Mouse (Mus musculus) left cerebral cortex, adult 2 months (tissue): Measurements from ENCODE around the gene Guca2a. TPM values are rescaled to one million over a fixed set of nuclear protein-coding genes. Genes with fewer than 3 reads are reported as not detected.

Experiments used
- DNase-seq, 2 experiments: peaks; one replicate each; pipeline ENCODE4 v3.0.0; 2021 to 2022; ENCODE audit warnings: low spot score in 2 of 2, mixed read lengths in 1 of 2; ENCODE audit errors: extremely low spot score in 1 of 2
- H3K27ac ChIP-seq: fragments of 200-600 bp; 2 replicates; pipeline ENCODE4 v1.8.1; 2022
- H3K4me3 ChIP-seq: fragments of 200-600 bp; 2 replicates; pipeline ENCODE4 v1.8.1; 2022
- CTCF ChIP-seq: fragments of 200-600 bp; IDR thresholded peaks from 2 replicates; pipeline ENCODE4 v1.8.1; 2022; ENCODE audit warnings: antibody characterized with exemption, mild to moderate bottlenecking, moderate library complexity
- intact Hi-C: fragments of 180-260 bp; cut with DNase I; formaldehyde crosslinking; loops from one replicate; pipeline ENCODE4 v1.15.1; 2025
- total RNA-seq, 2 experiments: library from RNA; stranded (reverse); gene quantifications; 2 replicates each; pipeline ENCODE4 v1.2.3; 2021

The Guca2a gene
- total RNA-seq, 2 experiments from 2014 or later, result not detected

GRCm38 (mm10) chr4:119670210-119670555, 32.7 kb downstream of the Guca2a start:
- TF ChIP-seq CTCF, result no peak
- intact Hi-C loops, result no loop called here
- no peak for DNase-seq
- Histone ChIP-seq H3K4me3 (no peak overlapping the region), H3K27ac (no peak overlapping the region)

GRCm38 (mm10) chr4:119670736-119671135, 33.2 kb downstream of the Guca2a start:
- Histone ChIP-seq H3K4me3 (no peak overlapping the region), H3K27ac (no peak overlapping the region)
- DNase-seq, result no peak
- intact Hi-C loops, result no loop called here
- no peak for TF ChIP-seq CTCF

GRCm38 (mm10) chr4:119671164-119671563, 33.7 kb downstream of the Guca2a start:
- no peak for DNase-seq

GRCm38 (mm10) chr4:119672685-119673084, 35.2 kb downstream of the Guca2a start:
- intact Hi-C loops, result no loop called here
- Histone ChIP-seq H3K27ac (no peak overlapping the region), H3K4me3 (no peak overlapping the region)
- no peak for DNase-seq
- peak; percentile 35 for TF ChIP-seq CTCF

More at GRCm38 (mm10) chr4:119671164-119671563, 33.7 kb downstream of the Guca2a start:
- no peak overlapping the region for H3K27ac ChIP-seq
- intact Hi-C loops, result no loop called here
- H3K4me3 ChIP-seq, result no peak overlapping the region
- no peak for TF ChIP-seq CTCF

GRCm38 (mm10) chr4:119682596-119682995, 45.1 kb downstream of the Guca2a start:
- DNase-seq, result no peak

GRCm38 (mm10) chr4:119685746-119686145, 48.2 kb downstream of the Guca2a start:
- no peak overlapping the region for H3K4me3 ChIP-seq
- no peak for TF ChIP-seq CTCF
- intact Hi-C loops, result no loop called here

More at GRCm38 (mm10) chr4:119682596-119682995, 45.1 kb downstream of the Guca2a start:
- intact Hi-C loops, result no loop called here
- H3K27ac ChIP-seq, result no peak overlapping the region
- no peak overlapping the region for H3K4me3 ChIP-seq
- TF ChIP-seq CTCF, result no peak

More at GRCm38 (mm10) chr4:119685746-119686145, 48.2 kb downstream of the Guca2a start:
- H3K27ac ChIP-seq, result no peak overlapping the region
- DNase-seq, result no peak

Other genes with a start within 250 kb of the Guca2a start
- 10 to 100 TPM; 19.6 to 20.8 TPM for gene Ccdc30, start 222.2 kb upstream of the Guca2a start, total RNA-seq
- 1 to 10 TPM; 5.7 to 7.0 TPM for gene Ppcs, start 215.3 kb upstream of the Guca2a start, total RNA-seq
- gene Zmynd12, start 214.9 kb upstream of the Guca2a start, total RNA-seq, result under 1 TPM; 0.30 to 0.36 TPM
- gene Rimkla, start 145.1 kb upstream of the Guca2a start, total RNA-seq, result 1 to 10 TPM; 6.2 to 9.3 TPM
- 10 to 100 TPM; 69.6 to 72.2 TPM for gene Foxj3, start 100.7 kb upstream of the Guca2a start, total RNA-seq
- 10 to 100 TPM; 21.4 to 22.5 TPM for gene Frg2f1, start 98.2 kb upstream of the Guca2a start, total RNA-seq
- gene Guca2b, start 21.2 kb downstream of the Guca2a start, total RNA-seq, result not detected
- 10 to 100 TPM; 65.8 to 87.4 TPM for gene Hivep3, start 96.1 kb downstream of the Guca2a start, total RNA-seq